Mouse (Mus musculus) thymus, adult 2 months (tissue): Measurements from ENCODE around the gene Prkci.

ENCODE experiments used
- CTCF ChIP-seq: fragments of 200-500 bp; IDR thresholded peaks from 2 replicates; pipeline ENCODE4 v1.5.1; 2012; ENCODE audit warnings: mild to moderate bottlenecking, control low read depth, low read length, moderate library complexity, borderline replicate concordance; ENCODE audit not compliant: control insufficient read depth, poor library complexity, insufficient read depth; ENCODE audit errors: extremely low read depth
- POLR2A ChIP-seq: fragments of 200-500 bp; IDR thresholded peaks from 2 replicates; pipeline ENCODE4 v1.6.1; 2012; ENCODE audit warnings: mild to moderate bottlenecking, low read length, control low read depth, moderate library complexity; ENCODE audit not compliant: control insufficient read depth, poor library complexity, insufficient read depth; ENCODE audit errors: extremely low read depth

DNA sequence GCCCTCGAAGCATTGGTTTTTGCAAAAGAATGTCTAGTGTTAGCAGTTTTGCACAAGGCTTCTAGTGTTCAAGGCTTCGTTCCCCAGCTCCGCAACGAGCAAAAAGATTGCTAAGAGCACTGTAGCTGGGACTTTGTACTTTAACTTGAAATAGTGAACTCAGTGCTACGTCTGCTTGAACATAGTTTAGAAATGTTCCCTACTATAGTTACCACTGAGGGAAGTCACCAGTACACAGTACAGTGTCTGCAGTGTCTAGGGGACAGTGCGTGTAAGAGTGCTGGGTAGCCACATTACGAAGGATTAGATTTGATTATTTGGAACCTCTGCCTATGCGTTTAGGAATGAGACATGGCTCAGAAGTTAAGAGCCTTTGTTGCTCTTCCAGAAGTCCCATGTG lies 32.2 kb downstream of the Prkci start:
- TF ChIP-seq CTCF = no peak
- TF ChIP-seq POLR2A = no peak
